Mouse (Mus musculus) ovary, postnatal 14 days (tissue): ENCODE measurements around the gene Epdr1.
"Not testable (repeated sequence)": the region's sequence is repeated elsewhere in the genome, so short reads cannot be mapped to it uniquely, and the experiment has no call there.

Experiments
- DNase-seq: peaks from one replicate; pipeline ENCODE4 v3.0.0; 2022; ENCODE audit warnings: low spot score

Gene Epdr1

DNA sequence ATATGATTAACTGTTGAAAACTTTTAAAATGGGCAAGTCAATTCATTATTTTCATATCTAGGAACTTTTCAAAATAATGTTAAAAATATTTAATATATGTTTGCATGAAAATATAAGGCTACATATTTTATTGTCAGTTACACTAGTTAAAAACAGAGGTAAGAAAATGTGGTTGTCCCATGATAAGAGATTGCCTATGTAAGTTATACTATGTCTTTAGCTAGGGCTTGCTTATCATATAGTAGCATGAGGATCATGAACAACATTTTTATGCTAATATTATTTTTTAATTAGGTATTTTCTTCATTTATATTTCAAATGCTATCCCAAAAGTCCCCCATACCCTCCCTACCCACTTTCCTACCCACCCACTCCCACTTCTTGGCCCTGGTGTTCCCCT is 14.8 kb downstream of the Epdr1 start:
- DNase-seq: no peak

DNA sequence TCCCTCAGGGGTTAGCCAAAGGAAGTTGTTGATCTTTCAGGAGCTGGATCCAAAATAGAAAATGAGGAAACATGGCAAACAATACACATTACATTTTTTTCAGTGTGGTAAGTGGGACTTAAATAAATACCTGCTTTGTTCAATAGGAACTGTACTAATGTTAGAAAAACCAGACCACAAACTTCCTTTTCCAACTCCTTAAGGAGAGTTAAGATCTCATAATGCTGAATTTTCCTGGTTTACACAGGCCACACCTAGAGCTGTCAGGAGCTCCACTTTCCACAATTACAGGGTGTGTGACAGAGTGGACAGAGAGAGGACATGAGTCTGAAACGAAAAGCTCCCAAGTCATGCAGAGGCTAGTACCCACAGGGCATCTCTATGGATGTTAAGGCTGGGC is 16.0 kb downstream of the Epdr1 start:
- no peak for DNase-seq

DNA sequence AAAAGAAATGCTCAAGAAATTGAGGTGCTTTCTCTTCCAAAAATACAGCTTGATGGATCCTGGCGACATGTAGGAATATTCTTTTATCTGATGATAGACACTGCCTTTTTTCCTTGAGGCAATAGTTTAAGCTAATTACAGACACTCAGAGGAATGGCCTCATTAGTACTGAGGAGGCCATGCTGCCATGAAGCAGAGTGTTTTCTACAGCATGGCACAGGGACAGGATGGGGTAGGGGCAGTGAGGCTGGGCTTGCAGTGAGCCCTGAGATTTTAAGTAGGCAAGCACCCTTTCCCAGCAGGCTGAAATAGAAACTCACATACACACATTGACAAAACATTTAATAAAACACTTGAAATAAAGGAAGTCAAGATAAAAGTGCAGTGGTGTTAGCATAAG is 17.2 kb downstream of the Epdr1 start:
- no peak for DNase-seq

DNA sequence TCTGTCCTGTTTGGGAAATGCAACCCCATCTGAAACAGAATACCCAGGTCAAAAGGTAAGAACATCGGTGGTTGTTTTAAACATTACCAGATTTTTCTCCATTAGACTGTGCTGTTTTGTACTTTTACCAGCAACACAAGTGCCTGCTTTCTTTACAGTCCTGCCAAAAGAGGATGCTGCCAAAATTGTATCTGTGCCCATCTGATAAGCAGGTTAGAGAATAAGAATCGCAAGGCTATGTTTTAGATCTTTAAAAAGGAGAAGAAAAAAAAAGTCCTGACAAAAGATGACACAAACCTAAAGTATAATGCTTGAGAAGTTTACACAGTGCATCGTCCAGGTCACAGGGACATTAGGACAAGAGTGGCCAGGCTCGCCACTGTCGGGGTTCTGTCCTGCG is 20.5 kb downstream of the Epdr1 start:
- peak; percentile 21 for DNase-seq

DNA sequence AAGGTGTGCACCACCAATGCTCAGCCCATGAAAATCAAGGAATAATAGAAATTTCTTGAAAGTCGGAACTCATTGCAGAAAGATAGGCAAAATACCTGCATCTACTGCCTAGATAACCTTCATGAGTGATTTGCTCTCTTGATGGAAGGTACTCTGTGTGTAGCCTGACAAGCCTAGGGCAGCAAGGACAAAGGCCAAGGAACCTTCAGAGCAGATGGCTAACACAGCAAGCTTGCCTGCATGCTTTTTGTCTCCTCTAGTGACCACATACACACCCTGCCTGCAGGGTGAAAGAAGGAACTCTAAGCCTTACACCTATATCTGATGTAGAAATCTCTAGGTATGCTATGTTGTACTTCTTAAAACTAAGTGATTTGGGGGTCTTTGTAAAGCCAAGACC is 24.6 kb downstream of the Epdr1 start:
- no peak for DNase-seq

DNA sequence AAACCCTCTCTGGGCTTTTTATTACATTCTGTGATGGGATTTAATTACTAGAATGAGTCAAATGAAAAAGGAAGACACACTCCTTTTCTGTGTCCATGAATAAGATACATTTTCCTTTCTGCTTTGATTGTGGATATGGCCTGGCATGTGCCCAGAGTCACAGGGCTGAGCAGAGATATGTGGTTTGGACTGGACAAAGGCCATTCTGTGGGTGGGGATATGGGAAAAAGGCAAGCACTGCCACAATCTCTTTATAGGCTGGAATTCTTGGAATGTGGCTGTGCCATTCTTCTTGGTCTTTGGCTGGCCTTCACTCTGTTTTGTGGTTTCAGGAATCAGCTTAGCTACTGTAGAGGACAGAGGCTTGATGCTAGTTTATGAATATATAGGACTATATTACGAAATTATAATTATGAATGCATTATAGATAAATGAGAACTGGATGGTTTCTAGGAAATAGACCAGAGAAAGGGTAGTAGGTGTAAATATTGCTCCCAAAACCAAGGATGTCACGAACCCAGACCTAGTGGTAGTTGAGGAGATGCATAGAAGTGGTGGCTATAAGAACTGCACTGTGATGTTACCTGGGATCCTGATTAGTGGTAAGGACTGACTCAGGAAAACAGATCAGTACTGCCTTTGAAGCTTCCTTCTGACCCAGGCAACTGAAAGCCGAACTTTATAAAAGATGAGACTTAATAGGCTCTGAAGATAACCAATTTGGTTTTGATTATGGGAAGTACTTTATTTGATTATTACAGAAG is 28.5 kb downstream of the Epdr1 start:
- DNase-seq: no peak

DNA sequence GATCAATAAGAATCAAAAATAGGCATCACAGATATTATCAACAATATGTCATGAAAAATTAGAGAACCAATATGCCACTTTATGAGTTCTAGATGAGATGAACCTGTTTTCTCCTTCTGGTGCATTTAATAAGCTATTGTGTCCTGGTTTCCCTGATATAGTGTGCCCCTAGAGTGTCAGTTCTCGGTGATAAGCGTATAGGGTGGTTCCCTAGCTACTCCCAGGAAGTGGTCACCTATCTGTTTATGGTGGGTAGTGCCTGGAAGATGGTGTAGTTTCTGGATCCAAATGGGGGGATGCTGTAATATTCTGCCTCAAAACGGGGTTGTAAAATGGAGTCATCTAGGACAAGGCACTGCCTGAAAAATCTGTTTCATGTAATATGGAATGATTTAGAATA is 43.8 kb downstream of the Epdr1 start:
- no peak for DNase-seq

DNA sequence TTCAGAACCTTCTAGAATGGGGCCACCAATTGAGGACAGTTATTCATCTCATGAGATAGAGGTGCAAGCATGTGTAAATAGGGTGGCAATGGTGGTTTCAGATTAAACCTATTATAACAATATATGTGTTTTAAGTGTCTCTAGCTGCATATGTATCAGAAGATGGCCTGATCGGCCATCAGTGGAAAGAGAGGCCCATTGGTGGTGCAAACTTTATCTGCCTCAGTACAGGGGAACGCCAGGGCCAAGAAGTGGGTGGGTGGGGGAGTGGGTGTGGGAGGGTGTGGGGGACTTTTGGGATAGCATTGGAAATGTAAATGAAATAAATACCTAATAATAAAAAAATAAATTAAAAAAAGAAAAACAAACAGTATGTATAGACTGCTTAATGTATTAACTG is 45.0 kb downstream of the Epdr1 start:
- not testable (repeated sequence) for DNase-seq

DNA sequence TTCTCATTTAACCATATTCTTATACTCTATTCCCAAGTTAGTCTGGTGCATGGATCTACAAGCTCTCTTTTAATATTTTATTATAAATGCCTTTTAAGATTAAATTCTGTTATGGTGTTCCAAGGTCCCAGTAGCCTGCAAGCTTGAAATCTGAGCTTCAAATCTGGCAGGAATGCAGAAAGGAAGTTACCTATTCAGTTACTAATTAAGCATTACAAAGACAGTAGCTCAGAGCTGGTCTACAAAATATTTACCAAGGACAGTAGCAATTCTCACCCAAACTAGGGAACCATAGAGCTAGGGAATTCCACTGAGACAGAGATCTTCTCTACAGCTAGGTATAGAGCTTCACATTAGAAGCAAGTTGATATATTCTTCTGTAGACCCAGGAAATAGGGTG is 49.6 kb downstream of the Epdr1 start:
- DNase-seq: not testable (repeated sequence)

DNA sequence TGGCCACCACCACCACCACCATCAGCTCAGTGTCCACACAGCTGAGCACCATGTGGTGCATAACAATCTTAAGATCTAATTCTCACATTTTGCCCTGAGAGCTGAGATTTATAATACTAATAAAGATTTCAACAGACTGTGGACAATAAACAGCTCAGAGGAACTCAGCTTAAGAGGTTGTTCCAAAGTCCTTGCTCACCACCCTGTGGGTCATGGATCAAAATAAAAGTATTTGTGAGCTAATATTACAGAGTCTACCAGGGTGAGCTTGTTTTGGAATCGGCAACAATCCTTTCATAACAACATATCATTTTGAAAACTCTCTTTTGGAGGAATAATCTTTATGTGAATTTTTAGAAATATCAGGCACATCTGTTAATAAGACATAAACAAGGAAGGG is 57.2 kb downstream of the Epdr1 start:
- DNase-seq: no peak

DNA sequence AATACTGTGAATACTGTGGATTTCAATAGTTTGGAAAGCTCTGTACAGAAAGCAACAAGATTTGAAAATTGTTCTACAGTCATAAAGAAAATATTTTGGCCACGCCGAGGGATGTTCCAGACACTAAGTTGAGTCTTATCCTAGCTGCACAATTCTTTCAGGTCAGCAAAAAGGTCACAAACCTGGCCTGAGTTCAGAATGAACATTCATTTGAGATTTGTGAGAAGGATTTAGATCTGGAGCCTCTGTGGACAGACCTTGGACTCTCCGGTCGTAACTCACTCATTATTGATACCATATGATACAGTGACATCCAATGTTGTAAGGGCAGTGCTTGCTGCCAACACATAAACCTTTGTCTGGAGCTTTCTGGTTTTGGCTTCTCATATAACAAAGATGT is 64.3 kb downstream of the Epdr1 start:
- no peak for DNase-seq
